Mouse (Mus musculus) fat pad, adult 2 months (tissue): ENCODE data around the gene Dhh.
A peak's percentile ranks its signal among the peaks of the same experiment; 100 is the strongest.

Source experiments
- DNase-seq: peaks from one replicate; pipeline ENCODE4 v3.0.0-alpha.2; 2011; ENCODE audit warnings: low read depth, low spot score; ENCODE audit errors: extremely low read depth

Gene Dhh

DNA sequence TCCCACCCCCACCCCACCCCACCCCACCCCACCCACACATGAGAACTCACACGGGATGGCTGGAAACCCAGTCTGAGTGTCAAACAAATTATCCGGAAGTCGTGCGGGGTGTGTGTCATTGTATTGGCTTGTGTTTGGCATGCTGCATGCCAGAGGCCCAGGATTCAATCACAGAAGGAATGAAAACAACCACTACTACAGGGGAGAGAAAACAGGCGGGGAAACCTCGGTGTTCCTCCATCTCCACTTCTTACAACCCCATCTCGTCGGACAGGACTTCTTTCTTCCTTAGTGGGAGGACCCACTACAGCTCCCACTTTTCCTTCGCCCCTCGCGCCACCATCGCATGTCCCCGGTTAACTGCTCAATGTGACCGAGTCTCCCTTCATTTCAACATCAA lies 18.8 kb upstream of the Dhh start:
- no peak for DNase-seq

DNA sequence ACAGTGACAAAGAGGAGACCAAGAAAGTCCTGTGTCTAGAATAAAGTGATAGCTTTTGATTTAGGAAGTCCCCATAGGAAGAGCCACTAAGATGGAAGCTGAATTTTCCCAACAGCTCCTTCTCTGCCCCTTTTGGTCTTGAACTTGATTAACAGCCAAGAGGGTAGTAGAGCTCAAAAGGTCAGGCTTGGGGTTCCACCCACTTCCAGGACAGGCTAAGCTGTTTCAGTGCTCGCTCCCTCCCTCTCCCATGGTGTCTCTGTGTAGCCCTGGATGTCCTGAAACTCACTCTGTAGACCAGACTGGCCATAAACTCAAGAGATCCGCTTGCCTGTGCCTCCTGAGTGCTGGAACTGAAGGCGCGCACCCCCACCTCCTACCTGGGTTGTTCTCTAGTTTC lies 17.7 kb upstream of the Dhh start:
- no peak for DNase-seq

- no peak for DNase-seq
These were observed 16.6 kb upstream of the Dhh start for GRCm38 (mm10) chr15:98914903-98915302.

GRCm38 (mm10) chr15:98904692-98905091 lies 6.4 kb upstream of the Dhh start:
- DNase-seq = no peak

DNA sequence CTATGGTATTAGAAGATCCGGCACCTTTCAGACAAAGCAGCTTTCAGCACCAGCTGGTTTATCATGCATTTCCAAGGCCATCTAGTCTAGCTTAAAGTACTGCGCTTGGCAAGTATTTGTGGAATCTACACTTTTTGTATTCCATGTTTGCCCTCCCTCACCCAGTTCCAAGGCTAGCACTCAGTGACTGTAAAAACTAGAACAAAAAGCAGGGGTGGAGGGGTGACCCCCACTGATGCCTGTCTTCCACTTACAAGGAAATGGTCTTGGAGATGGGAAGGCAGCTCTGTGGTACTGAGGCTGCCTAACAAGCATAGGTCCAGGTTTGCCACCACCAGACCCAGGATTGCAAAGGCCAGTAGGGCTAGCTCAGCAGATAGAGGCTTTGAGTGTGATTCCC lies 4.3 kb upstream of the Dhh start:
- no peak for DNase-seq

GRCm38 (mm10) chr15:98901530-98901929 lies 3.2 kb upstream of the Dhh start:
- no peak for DNase-seq

DNA sequence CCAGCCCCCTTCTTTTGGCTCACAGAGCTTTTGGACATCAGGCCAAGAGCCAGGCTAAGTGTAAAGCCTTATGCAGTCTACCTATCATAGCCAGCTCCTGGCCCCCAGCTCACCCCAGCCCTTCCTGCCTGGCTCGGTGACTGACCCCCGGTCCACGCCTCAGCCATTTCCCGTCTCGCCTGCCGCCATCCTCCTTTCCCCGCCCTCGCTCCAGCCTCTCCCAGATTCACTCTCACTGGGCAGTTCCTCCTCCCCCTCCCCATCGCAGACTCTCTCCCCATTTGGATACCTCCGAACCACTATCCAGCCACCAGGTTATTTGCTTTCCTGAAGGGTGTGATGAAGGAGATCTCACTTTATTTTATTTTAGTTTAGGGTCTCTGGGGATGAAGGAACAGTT lies 845 bp downstream of the Dhh start:
- no peak for DNase-seq

DNA sequence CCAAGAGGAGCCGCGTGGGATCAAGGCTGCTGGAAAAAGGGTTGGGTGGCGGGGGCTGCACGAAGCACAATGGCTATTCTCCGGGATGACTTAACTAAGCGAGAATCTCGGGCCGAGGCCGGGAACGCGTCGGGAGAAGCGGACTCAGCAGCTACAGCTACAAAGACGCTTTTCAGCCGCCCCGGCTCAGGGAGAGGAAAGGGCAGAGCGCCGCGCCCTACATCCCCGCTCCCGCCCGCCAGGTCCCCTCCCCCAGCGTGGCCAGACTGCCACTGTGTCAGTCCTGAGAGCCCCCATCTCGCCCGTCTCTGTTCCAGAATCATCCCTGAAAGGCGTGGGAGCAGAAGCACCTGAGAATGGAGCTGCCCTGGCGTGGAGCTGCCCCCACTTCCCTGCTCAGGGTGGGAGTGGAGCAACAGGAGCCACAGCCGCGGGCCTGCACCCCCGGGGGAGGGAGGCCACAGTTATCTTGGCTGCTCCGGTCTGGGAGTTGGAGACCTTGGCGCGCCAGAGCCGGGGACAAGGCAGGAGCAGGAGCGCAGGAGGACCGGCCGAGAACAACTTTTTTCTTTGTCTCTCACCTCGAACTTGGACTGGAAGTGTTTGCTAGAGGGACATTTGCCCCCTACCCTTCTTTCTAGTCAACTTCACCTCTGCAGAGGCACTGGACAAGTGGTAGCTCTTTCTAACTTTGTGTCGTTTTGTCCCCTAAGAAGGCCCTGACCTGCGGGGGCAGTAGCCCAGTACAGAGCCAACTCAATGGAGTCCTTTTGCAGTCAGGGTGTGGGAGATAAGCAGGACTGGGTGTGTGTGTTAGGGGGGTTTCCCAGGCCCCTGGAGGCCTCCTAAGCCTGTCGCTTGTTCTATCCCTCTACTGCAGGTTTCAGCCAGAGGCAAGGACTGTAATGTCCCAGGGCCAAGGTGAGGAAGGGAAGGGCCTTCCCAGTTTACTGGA lies 2.4 kb downstream of the Dhh start:
- DNase-seq = no peak

- DNase-seq = no peak
These were observed 3.4 kb downstream of the Dhh start for GRCm38 (mm10) chr15:98894746-98895634.

GRCm38 (mm10) chr15:98893940-98894745 lies 4.2 kb downstream of the Dhh start, which contains the start of gene Rhebl1:
Gene Rhebl1, minus strand, starts transcription at chr15:98894540.
- no peak for DNase-seq

DNA sequence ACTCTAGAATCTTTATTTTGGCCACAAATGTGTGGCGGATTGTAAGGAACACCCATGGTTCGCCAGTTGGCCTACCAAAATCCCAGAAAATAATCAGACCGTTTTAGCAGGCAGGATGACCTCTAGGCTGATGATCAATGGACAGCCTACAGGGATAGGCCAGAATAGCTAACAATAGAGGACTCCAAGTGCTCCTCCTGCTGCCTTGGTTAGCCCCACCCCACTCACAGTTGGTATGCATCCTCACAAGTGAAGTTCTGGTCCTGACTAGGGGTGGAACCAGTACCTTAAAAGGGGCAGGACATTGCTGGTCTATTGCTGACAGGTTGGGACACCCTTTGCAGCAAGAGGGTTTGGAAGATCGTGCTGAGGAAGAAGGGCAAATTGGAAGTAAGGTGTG lies 5.3 kb downstream of the Dhh start:
- no peak for DNase-seq

GRCm38 (mm10) chr15:98891907-98892606 lies 6.3 kb downstream of the Dhh start:
- no peak for DNase-seq

- no peak for DNase-seq
These were observed 7.1 kb downstream of the Dhh start for GRCm38 (mm10) chr15:98891198-98891742.

GRCm38 (mm10) chr15:98887526-98887925 lies 10.8 kb downstream of the Dhh start:
- DNase-seq = no peak

GRCm38 (mm10) chr15:98886667-98887387 lies 11.5 kb downstream of the Dhh start:
- DNase-seq = no peak

GRCm38 (mm10) chr15:98884106-98884505 lies 14.2 kb downstream of the Dhh start:
- DNase-seq = no peak

DNA sequence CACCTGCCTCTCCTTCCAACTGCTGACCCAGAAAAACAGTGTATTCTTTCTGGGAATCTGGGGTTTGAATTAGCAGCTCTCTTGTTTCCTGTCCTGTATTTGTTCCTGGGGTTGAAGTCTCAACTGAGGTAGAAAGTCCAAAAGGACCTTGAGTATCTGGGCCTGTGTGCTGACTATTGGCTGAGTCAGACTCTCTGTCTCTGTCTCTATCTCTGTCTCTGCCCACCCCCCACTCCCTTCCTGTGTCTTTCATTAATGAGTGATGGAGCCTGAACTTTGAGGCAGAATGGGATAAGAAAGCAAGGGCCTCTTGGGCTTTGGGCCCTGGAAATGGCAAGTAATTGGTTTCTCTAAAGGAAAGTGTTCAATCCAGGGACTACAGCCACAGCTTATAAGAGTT lies 14.7 kb downstream of the Dhh start:
- no peak for DNase-seq

DNA sequence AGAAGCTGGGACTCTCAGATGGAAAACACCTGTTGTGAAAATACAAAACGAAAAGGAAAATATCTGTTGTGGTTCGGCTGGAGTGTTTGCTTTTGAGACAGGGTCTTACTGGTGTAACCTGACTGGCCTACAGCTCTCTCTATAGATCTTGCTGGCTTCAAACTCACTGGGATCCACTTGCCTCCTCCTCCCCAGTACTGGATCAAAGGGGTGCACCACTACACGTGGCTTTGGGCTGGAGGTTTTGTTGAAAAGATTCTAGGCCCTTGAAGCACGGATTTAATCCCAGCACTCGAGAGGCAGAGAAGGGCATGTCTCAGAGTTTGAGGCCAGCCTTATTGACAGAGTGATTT lies 16.7 kb downstream of the Dhh start:
- DNase-seq = no peak

DNA sequence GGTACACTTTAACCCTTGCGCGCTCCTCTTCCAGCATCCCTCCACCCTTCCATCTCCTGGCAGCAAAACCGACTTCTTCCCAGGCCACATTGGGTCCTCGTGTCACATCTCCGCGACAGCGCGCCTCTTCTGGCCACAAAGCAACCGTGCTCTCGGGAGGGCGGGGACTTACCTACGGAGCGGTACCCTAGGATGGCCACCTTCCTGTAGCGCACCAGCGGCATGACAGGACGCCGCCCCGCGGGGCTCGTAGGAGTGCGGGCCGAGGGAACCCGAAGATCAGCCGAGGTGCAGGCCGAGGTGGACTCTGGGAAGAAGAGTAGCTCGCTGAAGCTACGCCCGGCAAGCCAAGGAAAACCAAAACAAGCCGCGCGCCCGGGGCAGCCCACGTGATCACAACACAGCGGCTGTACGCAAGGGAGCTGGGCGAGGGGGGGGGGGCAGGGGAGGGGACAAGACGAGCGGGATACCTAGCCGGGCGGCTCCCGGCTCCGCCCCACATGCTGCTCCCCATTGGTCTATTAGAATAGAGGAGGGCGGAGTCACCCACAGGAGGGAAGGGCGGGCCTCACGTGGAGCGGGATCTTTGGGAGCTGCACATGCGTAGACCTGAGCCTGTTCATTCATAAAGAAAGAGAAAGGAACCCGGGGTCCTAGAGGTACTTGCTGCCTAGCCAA lies 17.2 kb downstream of the Dhh start:
- peak; percentile 51 for DNase-seq
